Comparison of ENCODE assay signal across 10 mouse cellular contexts in the genomic region with DNA sequence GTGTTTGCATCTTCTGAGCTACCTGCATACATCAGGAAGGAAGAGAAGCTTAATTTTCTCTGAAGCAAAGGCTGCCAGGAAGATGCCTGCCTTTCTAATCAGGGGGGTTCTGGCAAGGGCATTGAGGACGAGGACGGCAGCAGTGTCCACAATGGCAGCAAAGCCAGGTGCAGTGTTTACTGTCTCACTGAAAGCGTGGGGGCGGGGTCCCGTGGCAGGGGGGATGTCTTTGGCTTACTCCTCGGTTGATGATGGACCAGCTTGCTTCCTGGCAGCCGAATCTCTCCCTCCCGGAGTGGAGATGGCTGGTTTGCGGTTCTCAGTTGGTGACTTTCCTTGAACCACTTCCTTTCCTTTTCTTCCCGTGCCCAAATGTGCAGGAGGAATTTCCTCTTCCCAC.
DNase-seq lines count a peak whose midpoint lies in the region; ATAC-seq lines count a peak whose summit lies in the region.
"Had no signal": no experiment of that assay in that cellular context is flagged by ENCODE, and none has a peak within 500 bp of the region (broad histone marks: within the 10 kb centered on the region; RNA-seq: fewer than 3 reads in every experiment).

No protein-coding gene starts in this region.

- H3K9me3 ChIP-seq in liver, embryonic 12.5 days (replicated peaks), result no peaks in the 10 kb centered on the region
- H3K9me3 ChIP-seq in hindbrain, embryonic 15.5 days, result no peaks in the 10 kb centered on the region

- no peak overlapping the region for H3K9ac ChIP-seq in liver, embryonic 12.5 days
- no peak overlapping the region for H3K9ac ChIP-seq in hindbrain, embryonic 15.5 days
- H3K9ac ChIP-seq: liver, postnatal 0 days had no signal

- 13% methylated on average over 10 of the region's 10 CpGs for WGBS in liver, embryonic 12.5 days (ENCODE audit: insufficient replicate concordance)
- 43% methylated on average over 10 of the region's 10 CpGs for WGBS in hindbrain, embryonic 15.5 days

- DNase-seq in heart, adult 11 months, result peak; percentile 90
- no peak for DNase-seq in heart, postnatal 36 days
- DNase-seq in liver, result no peak
- no peak for DNase-seq in natural killer cell, adult 2 months (ENCODE audit: low spot score in 2 of 2)
- no peak for DNase-seq in spleen, postnatal 36 days (ENCODE audit: low spot score in 2 of 2)
- DNase-seq: liver, postnatal 0 days had no signal

- peaks cover 93% of the 10 kb centered on the region for H3K4me1 ChIP-seq in liver, embryonic 12.5 days
- peaks cover 76% of the 10 kb centered on the region for H3K4me1 ChIP-seq in brown adipose tissue, adult 24 weeks (ENCODE audit: control insufficient read depth, insufficient read depth, insufficient read length, low read length)
- H3K4me1 ChIP-seq in hindbrain, embryonic 15.5 days (replicated peaks), result peaks cover 67% of the 10 kb centered on the region

- no peak overlapping the region for H3K27ac ChIP-seq in liver, embryonic 12.5 days
- H3K27ac ChIP-seq in brown adipose tissue, adult 24 weeks (replicated peaks; ENCODE audit: low read depth, low read length), result peak overlapping the region; percentile 31; the same call in 1 of the 2 replicates
- peak overlapping the region; percentile 39 for H3K27ac ChIP-seq in hindbrain, embryonic 15.5 days (replicated peaks)

- H3K4me3 ChIP-seq in liver, embryonic 12.5 days, result no peak overlapping the region
- H3K4me3 ChIP-seq in brown adipose tissue, adult 24 weeks (ENCODE audit: insufficient read depth, low read depth, low read length), result no peak overlapping the region
- H3K4me3 ChIP-seq in hindbrain, embryonic 15.5 days, result no peak overlapping the region

- intact Hi-C loops in heart, postnatal 36 days (cut with DNase I), result no loop called here

- no peaks in the 10 kb centered on the region for H3K36me3 ChIP-seq in liver, embryonic 12.5 days
- H3K36me3 ChIP-seq in hindbrain, embryonic 15.5 days, result no peaks in the 10 kb centered on the region

- H3K4me2 ChIP-seq in liver, embryonic 12.5 days, result 0 out of 2 replicates have a peak overlapping the region, but pooled peaks have one; percentile 9
- 0 out of 2 replicates have a peak overlapping the region, but pooled peaks have one; percentile 5 for H3K4me2 ChIP-seq in hindbrain, embryonic 15.5 days

- no peaks in the 10 kb centered on the region for H3K27me3 ChIP-seq in liver, embryonic 12.5 days (replicated peaks)
- H3K27me3 ChIP-seq in hindbrain, embryonic 15.5 days, result no peaks in the 10 kb centered on the region
- H3K27me3 ChIP-seq: CH12.LX had no signal

- no peak for ATAC-seq in liver, embryonic 12.5 days
- ATAC-seq in hindbrain, embryonic 15.5 days (ENCODE audit: low FRiP score, low read depth), result no peak
- ATAC-seq: liver, postnatal 0 days had no signal
